Mouse (Mus musculus) hindbrain, embryonic 13.5 days (tissue): Measurements from ENCODE around the gene Fndc7. TPM values are rescaled to one million over a fixed set of nuclear protein-coding genes. Genes with fewer than 3 reads are reported as not detected.
"Not testable (repeated sequence)": the region's sequence is repeated elsewhere in the genome, so short reads cannot be mapped to it uniquely, and the experiment has no call there.

ENCODE experiments used
- ATAC-seq: fragments of 200-750 bp; cut with Nextera tagmentation; 2 replicates; pipeline ENCODE4 v1.8.0; 2017; ENCODE audit warnings: moderate TSS enrichment; ENCODE audit not compliant: low FRiP score
- H3K27ac ChIP-seq: fragments of 300-500 bp; sonication (generic); 2 replicates; pipeline ENCODE4 v1.5.1; 2015; ENCODE audit warnings: inconsistent platforms, mild to moderate bottlenecking, moderate library complexity
- H3K27me3 ChIP-seq: fragments of 300-500 bp; sonication (generic); 2 replicates; pipeline ENCODE4 v1.6.1; 2015; ENCODE audit warnings: mild to moderate bottlenecking, inconsistent platforms
- H3K36me3 ChIP-seq: fragments of 300-500 bp; sonication (generic); 2 replicates; pipeline ENCODE4 v1.6.1; 2015; ENCODE audit warnings: mild to moderate bottlenecking, inconsistent platforms
- H3K4me1 ChIP-seq: fragments of 300-500 bp; sonication (generic); replicated peaks from 2 replicates; pipeline ENCODE4 v1.6.1; 2015; ENCODE audit warnings: inconsistent platforms
- H3K4me2 ChIP-seq: fragments of 300-500 bp; sonication (generic); 2 replicates; pipeline ENCODE4 v1.6.1; 2015; ENCODE audit warnings: inconsistent platforms, mild to moderate bottlenecking, moderate library complexity
- H3K4me3 ChIP-seq: fragments of 300-500 bp; sonication (generic); 2 replicates; pipeline ENCODE4 v1.5.1; 2015; ENCODE audit warnings: mild to moderate bottlenecking, inconsistent platforms
- H3K9ac ChIP-seq: fragments of 300-500 bp; sonication (generic); 2 replicates; pipeline ENCODE4 v1.6.1; 2015; ENCODE audit warnings: mild to moderate bottlenecking, inconsistent platforms
- H3K9me3 ChIP-seq: fragments of 300-500 bp; sonication (generic); 2 replicates; pipeline ENCODE4 v1.6.1; 2016; ENCODE audit warnings: inconsistent platforms
- WGBS: fragments of 180-500 bp; shearing (Covaris S2); methylation state at CpG from one replicate; pipeline ENCODE4 v1.1.7; 2015; 5-methylcytosine and 5-hydroxymethylcytosine counted together
- polyA plus RNA-seq: library from polyadenylated mRNA; unstranded; fragments of >200 nt; fragmentation: Nextera tagmentation; extraction: Ambion mirVana; gene quantifications from 2 replicates; pipeline ENCODE4 v1.2.1, GENCODE M21; 2015

The Fndc7 gene
- polyA plus RNA-seq, 1 experiment from 2014 or later: 0.09 TPM

DNA sequence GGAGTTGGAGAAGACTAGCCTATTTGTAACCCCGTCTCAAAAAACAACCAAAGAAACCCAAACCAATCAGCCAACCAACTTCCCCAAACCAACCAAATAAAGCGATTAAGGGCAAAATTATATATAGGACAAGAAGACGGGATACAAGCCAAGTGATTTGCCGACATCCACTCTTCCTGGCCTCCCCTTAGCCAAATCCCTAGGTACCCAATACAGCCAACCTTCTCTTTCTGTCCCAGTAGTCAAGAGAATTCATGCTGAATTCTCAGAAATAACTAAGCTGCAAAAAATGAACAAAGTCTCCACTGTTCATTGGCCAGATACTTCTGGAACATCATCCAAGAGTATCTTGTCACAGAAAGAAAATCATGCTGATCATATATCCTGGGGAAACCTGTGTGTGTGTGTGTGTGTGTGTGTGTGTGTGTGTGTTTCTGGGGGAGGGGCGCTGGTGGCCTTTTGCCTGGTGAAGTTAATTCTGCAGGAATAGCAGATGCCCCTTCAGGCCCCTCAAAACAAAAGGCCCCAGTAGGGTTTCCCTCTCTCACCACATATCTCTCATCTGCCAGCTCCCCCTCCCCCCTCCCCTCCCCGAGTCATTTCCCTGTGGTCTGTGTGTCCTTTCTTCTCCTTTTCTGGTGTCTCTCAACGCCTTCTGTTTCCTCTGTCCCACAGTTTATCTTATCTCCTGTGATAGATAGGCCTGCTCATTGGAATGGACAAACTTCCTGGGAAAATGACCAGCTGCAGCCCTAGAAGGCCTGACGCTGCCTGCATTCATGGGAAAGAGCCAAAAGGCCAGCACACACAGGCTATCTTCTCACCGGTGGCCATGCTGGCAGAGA is 3.9 kb downstream of the Fndc7 start:
- no peak overlapping the region for H3K9ac ChIP-seq
- 42% methylated on average over 9 of the region's 9 CpGs for WGBS
- peak; percentile 40; the same call in 1 of the 2 replicates for ATAC-seq
- peaks cover 26% of the 10 kb centered on the region for H3K4me1 ChIP-seq
- no peak overlapping the region for H3K4me2 ChIP-seq
- peak overlapping the region; percentile 52; the same call in 1 of the 2 replicates for H3K27ac ChIP-seq
- H3K27me3 ChIP-seq: no peaks in the 10 kb centered on the region
- H3K9me3 ChIP-seq: no peaks in the 10 kb centered on the region
- no peaks in the 10 kb centered on the region for H3K36me3 ChIP-seq
- no peak overlapping the region for H3K4me3 ChIP-seq

DNA sequence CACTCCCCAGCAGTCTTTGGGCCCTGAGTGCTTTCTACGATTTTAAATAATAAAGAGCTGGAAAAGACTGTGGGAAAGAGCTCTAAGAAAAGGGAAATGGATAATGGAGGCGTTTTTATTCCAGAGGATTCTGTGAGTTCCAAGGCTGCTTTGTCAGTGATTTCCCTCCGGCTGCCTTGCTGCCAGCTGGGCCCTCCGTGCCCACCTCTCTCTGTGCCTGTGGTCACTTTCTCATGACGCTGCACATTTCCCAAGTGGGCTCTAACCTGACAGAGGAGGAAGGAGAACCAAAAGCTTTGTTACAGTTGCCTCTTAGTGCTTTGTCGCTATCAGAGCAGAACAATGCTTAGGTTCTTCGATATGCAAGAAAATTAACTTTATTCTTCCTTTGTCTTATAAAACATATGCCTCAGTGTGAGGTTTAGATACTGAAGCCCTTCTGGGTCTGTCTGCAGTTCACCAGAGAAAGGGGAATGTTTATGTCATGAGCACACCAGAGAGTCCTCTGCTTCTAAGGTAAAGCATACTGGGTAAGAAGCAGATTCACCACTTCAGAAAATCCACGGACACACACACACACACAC is 5.0 kb downstream of the Fndc7 start:
- no peak for ATAC-seq
- WGBS: 42% methylated on average over 8 of the region's 8 CpGs
- no peaks in the 10 kb centered on the region for H3K27me3 ChIP-seq
- peaks cover 30% of the 10 kb centered on the region for H3K4me1 ChIP-seq
- no peak overlapping the region for H3K4me3 ChIP-seq
- 0 out of 2 replicates have a peak overlapping the region, but pooled peaks have one; percentile 4 for H3K27ac ChIP-seq
- no peak overlapping the region for H3K9ac ChIP-seq
- no peaks in the 10 kb centered on the region for H3K36me3 ChIP-seq
- no peaks in the 10 kb centered on the region for H3K9me3 ChIP-seq
- no peak overlapping the region for H3K4me2 ChIP-seq

DNA sequence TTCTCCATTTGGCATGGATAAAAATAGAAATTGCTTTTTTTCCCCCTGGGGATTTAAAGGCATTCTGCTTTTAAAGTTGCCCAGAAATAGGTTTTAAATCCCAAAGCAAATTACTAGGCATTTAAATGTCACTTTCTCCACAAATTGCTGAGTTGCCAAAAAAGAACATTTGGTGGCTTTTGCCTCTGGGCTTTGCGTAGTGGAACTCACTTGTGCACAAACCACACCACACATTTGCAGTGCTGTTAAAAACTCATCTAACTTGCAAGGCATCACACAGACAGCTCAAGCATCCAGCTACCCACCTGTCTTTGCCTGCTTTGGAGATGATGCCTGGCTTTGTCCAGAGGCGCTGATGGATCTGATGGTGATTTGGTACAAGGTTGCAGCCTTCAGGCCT is 6.7 kb downstream of the Fndc7 start:
- whole genome bisulfite sequencing: 88% methylated on average over 2 of the region's 2 CpGs
- H3K27me3 ChIP-seq: no peaks in the 10 kb centered on the region
- peaks cover 38% of the 10 kb centered on the region for H3K4me1 ChIP-seq
- H3K9me3 ChIP-seq: no peaks in the 10 kb centered on the region
- H3K9ac ChIP-seq: no peak overlapping the region
- H3K27ac ChIP-seq: no peak overlapping the region
- no peak for ATAC-seq
- H3K36me3 ChIP-seq: no peaks in the 10 kb centered on the region
- H3K4me3 ChIP-seq: no peak overlapping the region
- H3K4me2 ChIP-seq: no peak overlapping the region

DNA sequence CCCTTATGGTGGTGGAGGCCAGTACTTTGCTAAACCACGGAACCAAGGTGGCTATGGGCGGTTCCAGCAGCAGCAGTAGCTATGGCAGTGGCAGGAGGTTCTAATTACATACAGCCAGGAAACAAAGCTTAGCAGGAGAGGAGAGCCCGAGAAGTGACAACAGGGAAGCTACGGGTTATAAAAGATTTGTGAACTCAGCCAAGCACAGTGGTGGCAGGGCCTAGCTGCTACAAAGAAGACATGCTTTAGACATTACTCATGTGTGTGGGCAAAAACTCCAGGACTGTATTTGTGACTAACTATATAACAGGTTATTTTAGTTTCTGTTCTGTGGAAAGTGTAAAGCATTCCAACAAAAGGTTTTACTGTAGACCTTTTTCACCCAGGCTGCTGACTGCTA is 7.9 kb downstream of the Fndc7 start:
- H3K27me3 ChIP-seq, H3K4me2 ChIP-seq, ATAC-seq, H3K36me3 ChIP-seq, H3K27ac ChIP-seq, H3K9ac ChIP-seq, H3K9me3 ChIP-seq, H3K4me3 ChIP-seq: not testable (repeated sequence)
- 24% methylated on average over 4 of the region's 4 CpGs for WGBS
- H3K4me1 ChIP-seq: peaks cover 34% of the 10 kb centered on the region

DNA sequence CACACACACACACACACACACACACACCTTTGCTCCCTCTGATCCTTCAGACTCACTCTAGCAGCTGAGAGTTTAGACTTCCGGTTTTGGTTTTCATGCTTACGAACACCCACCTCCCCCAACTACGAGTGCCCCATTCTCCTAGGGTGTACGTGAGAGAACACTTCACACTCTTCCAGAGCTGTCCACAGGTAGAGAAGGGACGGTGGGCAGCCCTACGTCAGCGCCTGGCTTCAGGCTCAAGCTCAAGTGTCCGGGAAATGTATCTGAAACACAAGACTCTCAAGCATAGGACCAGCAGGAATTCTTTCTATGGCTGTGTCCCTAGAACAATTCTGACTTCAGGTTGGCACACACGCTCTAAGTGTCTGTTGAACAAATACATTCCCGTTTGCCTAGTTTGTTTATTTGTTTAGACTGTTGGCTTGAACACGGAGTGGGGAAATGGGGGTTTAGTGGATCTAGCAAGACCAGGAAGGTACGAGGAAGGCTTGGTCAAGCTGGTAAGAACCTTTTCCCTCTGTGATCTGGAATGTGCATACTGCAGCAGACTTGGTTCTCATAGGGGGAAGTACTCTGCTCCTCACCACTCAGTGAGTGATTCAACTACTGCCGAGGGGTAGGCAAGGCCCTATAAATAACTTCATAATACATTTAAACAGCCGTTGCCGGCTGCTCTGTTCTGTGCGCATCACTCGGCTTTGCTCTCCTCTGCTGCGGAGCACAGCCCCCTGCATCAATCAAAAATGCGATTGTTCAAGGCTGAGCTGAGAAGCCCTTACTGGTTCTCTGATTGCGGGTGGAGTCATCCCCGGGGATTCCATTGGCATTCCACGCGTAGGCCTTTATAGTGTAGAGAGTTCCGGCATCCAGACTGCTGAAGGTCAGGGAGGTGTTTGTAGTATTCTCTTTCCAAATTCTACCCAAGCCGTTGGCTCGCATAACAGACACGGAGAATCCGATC is 9.0 kb downstream of the Fndc7 start:
- no peaks in the 10 kb centered on the region for H3K36me3 ChIP-seq
- H3K9ac ChIP-seq: no peak overlapping the region
- H3K27ac ChIP-seq: no peak overlapping the region
- no peak overlapping the region for H3K4me3 ChIP-seq
- ATAC-seq: no peak
- 52% methylated on average over 28 of the region's 28 CpGs for WGBS
- H3K9me3 ChIP-seq: no peaks in the 10 kb centered on the region
- no peaks in the 10 kb centered on the region for H3K27me3 ChIP-seq
- peak overlapping the region; percentile 15; the same call in 1 of the 2 replicates for H3K4me2 ChIP-seq
- peaks cover 28% of the 10 kb centered on the region for H3K4me1 ChIP-seq

DNA sequence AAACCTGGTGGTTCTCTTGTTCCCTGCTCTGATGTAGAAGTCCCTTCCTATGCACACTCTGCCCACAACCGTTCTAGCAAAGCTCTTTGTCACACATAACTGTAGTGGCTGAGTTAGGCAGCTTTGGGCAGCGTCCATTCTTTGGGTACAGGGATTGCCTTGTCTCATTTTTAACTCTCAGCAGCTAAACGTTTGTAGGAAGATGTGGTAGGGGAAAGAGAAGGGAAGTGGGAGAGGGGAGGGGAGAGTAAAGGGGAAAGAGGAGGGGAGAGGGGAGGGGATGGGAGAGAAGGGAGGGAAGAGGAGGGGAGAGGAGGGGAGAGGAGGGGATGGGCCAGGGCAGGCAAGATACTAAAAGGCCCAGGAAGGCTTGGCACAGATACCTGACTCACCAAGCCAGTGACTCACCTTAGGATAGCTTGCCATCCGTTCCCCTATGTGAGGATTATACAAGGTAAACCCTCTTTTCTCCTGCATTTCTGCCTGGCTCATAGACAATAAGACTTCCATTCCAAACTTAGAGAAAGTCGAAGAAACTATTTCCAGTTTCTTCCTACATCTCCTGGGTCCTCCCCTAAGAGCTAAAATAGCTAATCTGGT is 9.9 kb downstream of the Fndc7 start:
- Histone ChIP-seq H3K4me2 (no peak overlapping the region), H3K36me3 (no peaks in the 10 kb centered on the region), H3K9ac (no peak overlapping the region), H3K9me3 (no peaks in the 10 kb centered on the region), H3K4me1 (peaks cover 21% of the 10 kb centered on the region), H3K27ac (no peak overlapping the region), H3K4me3 (no peak overlapping the region), H3K27me3 (no peaks in the 10 kb centered on the region)
- 59% methylated on average over 5 of the region's 5 CpGs for WGBS
- ATAC-seq: no peak

DNA sequence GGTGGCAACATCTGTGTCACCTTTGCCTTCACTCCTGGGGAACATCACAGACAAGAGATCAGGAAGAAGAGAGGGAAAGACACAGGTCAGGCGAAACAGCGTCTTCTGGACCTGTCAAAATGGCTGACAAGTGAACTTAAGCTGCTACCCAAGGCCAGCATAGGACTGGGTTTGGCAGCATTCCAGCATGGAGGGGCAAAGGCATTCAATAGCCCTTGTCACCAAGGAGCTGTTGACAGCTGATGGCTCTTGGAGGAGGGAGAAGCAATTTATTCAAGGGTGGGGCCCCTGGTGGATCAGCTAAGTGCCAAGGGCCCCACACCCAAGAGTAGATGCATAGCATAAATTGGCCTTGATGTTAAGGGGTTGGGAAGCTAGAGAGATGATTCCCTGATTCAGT is 10.7 kb downstream of the Fndc7 start:
- Histone ChIP-seq H3K4me3 (no peak overlapping the region), H3K4me1 (peaks cover 17% of the 10 kb centered on the region), H3K36me3 (no peaks in the 10 kb centered on the region), H3K9ac (no peak overlapping the region), H3K27me3 (no peaks in the 10 kb centered on the region), H3K4me2 (no peak overlapping the region), H3K27ac (no peak overlapping the region), H3K9me3 (no peaks in the 10 kb centered on the region)
- ATAC-seq: peak; percentile 28; the same call in 1 of the 2 replicates
- WGBS: 31% methylated on average over 2 of the region's 2 CpGs

DNA sequence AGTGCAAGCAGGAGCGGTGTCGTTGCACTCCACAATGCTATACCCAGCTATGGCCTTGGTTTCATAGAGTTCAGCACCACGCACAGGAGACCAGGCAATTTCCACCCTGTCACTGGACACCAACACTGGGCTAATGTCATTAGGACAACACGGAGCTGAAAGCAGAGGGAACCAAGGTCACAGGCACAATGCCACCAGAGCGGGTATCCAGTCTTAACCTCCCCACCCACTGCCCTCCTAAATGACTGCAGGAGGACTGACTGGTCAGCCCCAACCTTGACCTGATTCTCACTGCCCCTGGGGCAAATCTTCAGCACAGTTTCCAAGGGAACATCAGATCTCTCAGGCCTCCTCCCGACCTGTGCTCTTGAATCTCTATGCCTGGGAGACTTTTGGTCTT is 19.2 kb downstream of the Fndc7 start:
- no peak overlapping the region for H3K27ac ChIP-seq
- whole genome bisulfite sequencing: 82% methylated on average over 6 of the region's 6 CpGs
- H3K9ac ChIP-seq: no peak overlapping the region
- no peak overlapping the region for H3K4me3 ChIP-seq
- no peak overlapping the region for H3K4me2 ChIP-seq
- no peaks in the 10 kb centered on the region for H3K4me1 ChIP-seq
- H3K36me3 ChIP-seq: no peaks in the 10 kb centered on the region
- ATAC-seq: no peak
- no peaks in the 10 kb centered on the region for H3K27me3 ChIP-seq
- H3K9me3 ChIP-seq: no peaks in the 10 kb centered on the region

DNA sequence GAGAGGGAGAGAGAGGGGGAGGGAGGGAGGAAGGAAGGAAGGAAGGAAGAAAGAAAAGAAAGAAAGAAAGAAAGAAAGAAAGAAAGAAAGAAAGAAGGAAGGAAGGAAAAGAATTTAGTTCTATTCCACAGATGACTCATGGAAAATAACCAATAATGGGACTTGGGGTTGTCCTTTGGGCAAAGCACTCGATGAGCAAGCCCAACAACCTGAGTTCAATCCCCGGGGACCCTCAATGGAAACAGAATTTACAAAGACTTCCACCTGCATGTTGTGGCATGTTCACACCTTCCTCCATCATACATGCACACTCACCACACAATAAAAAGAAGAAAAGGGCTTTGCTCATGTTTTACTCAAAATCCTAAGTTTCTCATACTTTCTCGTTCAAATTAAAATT is 22.4 kb downstream of the Fndc7 start:
- Histone ChIP-seq H3K4me1 (no peaks in the 10 kb centered on the region), H3K4me2 (no peak overlapping the region), H3K9me3 (no peaks in the 10 kb centered on the region), H3K27me3 (no peaks in the 10 kb centered on the region), H3K9ac (no peak overlapping the region), H3K4me3 (no peak overlapping the region), H3K27ac (no peak overlapping the region), H3K36me3 (no peaks in the 10 kb centered on the region)
- 96% methylated on average over 3 of the region's 3 CpGs for WGBS
- no peak for ATAC-seq

DNA sequence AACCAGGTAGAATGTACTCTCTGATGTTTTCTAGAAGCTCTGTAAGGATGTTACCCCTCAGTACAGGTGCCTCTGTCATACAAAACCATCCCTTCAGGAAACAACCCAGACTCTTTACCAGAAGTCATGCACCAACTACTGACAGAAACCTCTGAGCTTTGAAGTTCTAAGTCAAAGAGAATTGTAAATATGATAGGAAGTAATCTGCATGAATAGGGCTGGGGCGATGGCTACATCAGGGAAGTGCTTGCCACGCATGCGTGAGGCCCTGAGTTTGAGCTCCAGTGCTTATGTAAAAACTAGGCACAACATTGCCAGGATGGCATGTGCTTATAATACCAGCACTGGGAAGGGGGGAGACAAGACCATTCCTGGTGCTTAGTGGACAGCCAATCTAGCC is 24.1 kb downstream of the Fndc7 start:
- H3K27me3 ChIP-seq: no peaks in the 10 kb centered on the region
- ATAC-seq: no peak
- H3K9ac ChIP-seq: no peak overlapping the region

DNA sequence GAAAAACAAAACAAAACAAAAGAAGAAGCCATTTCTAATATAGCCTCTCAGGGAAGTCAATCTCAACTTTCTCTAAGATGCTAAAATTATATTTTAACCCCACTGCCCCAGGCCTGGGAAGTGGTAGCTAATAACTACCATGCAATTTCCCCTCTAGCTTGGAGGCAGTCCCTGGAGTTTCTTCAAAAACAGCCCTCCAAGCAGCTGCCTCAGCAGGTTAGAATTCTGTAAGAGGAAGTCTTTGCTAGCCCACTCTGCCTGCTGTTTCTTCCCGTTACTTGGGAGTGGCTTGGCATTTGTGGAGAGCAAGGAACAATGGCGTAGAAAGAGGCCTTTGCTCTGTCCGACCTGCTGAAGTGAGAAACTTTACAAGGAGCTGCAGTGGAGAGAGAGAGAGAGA is 24.7 kb downstream of the Fndc7 start:
- no peak overlapping the region for H3K4me3 ChIP-seq
- H3K9ac ChIP-seq: no peak overlapping the region
- no peaks in the 10 kb centered on the region for H3K27me3 ChIP-seq
- H3K36me3 ChIP-seq: no peaks in the 10 kb centered on the region
- H3K4me1 ChIP-seq: no peaks in the 10 kb centered on the region
- no peak overlapping the region for H3K27ac ChIP-seq
- 41% methylated on average over 3 of the region's 3 CpGs for WGBS
- ATAC-seq: no peak
- no peaks in the 10 kb centered on the region for H3K9me3 ChIP-seq
- H3K4me2 ChIP-seq: no peak overlapping the region

More for the DNA sequence above, 24.1 kb downstream of the Fndc7 start:
- Histone ChIP-seq H3K4me3 (no peak overlapping the region), H3K36me3 (no peaks in the 10 kb centered on the region), H3K4me2 (no peak overlapping the region), H3K27ac (no peak overlapping the region), H3K9me3 (no peaks in the 10 kb centered on the region), H3K4me1 (no peaks in the 10 kb centered on the region)
- WGBS: 94% methylated on average over 3 of the region's 3 CpGs

DNA sequence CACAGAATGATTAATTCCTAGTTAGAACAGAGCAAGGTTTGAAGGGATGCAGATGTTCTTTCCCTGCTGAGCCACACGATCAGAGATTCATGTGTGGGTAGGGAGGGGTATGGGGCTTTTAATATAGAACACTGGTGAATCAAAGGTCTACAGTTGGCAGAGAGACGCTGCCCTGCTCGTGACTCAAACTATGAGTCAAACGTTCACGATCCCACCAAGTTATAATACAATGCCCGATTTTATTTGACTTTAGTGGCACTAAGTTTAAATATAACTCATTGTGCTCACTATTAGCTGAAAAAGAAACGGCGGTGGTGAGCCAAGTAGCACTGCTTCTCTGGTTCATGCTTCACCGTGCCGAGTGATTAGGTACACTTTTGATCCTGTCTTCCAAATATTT is 26.7 kb downstream of the Fndc7 start:
- Histone ChIP-seq H3K4me2 (no peak overlapping the region), H3K4me1 (peaks cover 6% of the 10 kb centered on the region), H3K27ac (no peak overlapping the region), H3K36me3 (no peaks in the 10 kb centered on the region), H3K27me3 (no peaks in the 10 kb centered on the region), H3K9me3 (no peaks in the 10 kb centered on the region), H3K9ac (no peak overlapping the region), H3K4me3 (no peak overlapping the region)
- ATAC-seq: no peak
- WGBS: 91% methylated on average over 10 of the region's 10 CpGs
